Mouse (Mus musculus) macrophage (primary cell): ENCODE results near the gene Zbtb6. TPM values are rescaled to one million over a fixed set of nuclear protein-coding genes. Genes with fewer than 3 reads are reported as not detected.

Experiments
- H3K27ac ChIP-seq: fragments of 350-480 bp; formaldehyde crosslinking; 2 replicates; pipeline ENCODE4 v1.9.0; 2021
- H3K36me3 ChIP-seq: fragments of 350-480 bp; formaldehyde crosslinking; 2 replicates; pipeline ENCODE4 v1.9.0; 2021; ENCODE audit errors: inconsistent target
- H3K4me3 ChIP-seq: fragments of 350-480 bp; formaldehyde crosslinking; 2 replicates; pipeline ENCODE4 v1.9.0; 2021; ENCODE audit errors: inconsistent target
- H3K79me2 ChIP-seq: fragments of 350-480 bp; formaldehyde crosslinking; 2 replicates; pipeline ENCODE4 v1.9.0; 2021; ENCODE audit errors: inconsistent target
- WGBS: methylation state at CpG from one replicate; pipeline ENCODE4 v1.1.7; 2026; ENCODE audit warnings: inconsistent platforms; ENCODE audit not compliant: missing documents; 5-methylcytosine and 5-hydroxymethylcytosine counted together
- polyA plus RNA-seq: library from polyadenylated mRNA; stranded (reverse); fragments of 250-400 nt; gene quantifications from 3 replicates; pipeline ENCODE4 v1.2.4, GENCODE M21; 2018; ENCODE audit warnings: inconsistent platforms

The Zbtb6 gene
- polyA plus RNA-seq, 1 experiment from 2014 or later: 11.9 TPM

- Histone ChIP-seq H3K36me3 (peaks cover 5% of the 10 kb centered on the region; the same call in 1 of the 2 replicates), H3K27ac (peak within 1 kb of the TSS; percentile 48), H3K79me2 (peaks cover 67% of the 10 kb centered on the region), H3K4me3 (peak within 1 kb of the TSS; percentile 94)
- under 1% methylated on average over 53 of the region's 75 CpGs for WGBS
These were observed 20.4 kb downstream of the Zbtb6 start, which contains the start of gene Rc3h2 for GRCm38 (mm10) chr2:37422306-37423304. TSS of gene Rc3h2 (minus strand) at chr2:37422903.

GRCm38 (mm10) chr2:37421903-37422302 is 21.1 kb downstream of the Zbtb6 start:
- Histone ChIP-seq H3K27ac (peak overlapping the region; percentile 48), H3K36me3 (no peaks in the 10 kb centered on the region), H3K79me2 (peaks cover 67% of the 10 kb centered on the region), H3K4me3 (peak overlapping the region; percentile 94)
- WGBS: 4% methylated on average over 3 of the region's 3 CpGs

- no peak overlapping the region for H3K4me3 ChIP-seq
- H3K27ac ChIP-seq: no peak overlapping the region
- H3K79me2 ChIP-seq: no peaks in the 10 kb centered on the region
- peaks cover 27% of the 10 kb centered on the region for H3K36me3 ChIP-seq
- 9% methylated on average over 1 of the region's 1 CpGs for WGBS
These were observed 47.4 kb downstream of the Zbtb6 start for GRCm38 (mm10) chr2:37395539-37395938.

GRCm38 (mm10) chr2:37382921-37383320 is 60.0 kb downstream of the Zbtb6 start:
- H3K4me3 ChIP-seq: no peak overlapping the region
- no peak overlapping the region for H3K27ac ChIP-seq
- H3K79me2 ChIP-seq: no peaks in the 10 kb centered on the region
- WGBS: 96% methylated on average over 9 of the region's 9 CpGs
- peaks cover 55% of the 10 kb centered on the region for H3K36me3 ChIP-seq

- Histone ChIP-seq H3K36me3 (peaks cover 63% of the 10 kb centered on the region), H3K79me2 (no peaks in the 10 kb centered on the region)
- WGBS: 58% methylated on average over 2 of the region's 2 CpGs
These were observed 62.8 kb downstream of the Zbtb6 start for GRCm38 (mm10) chr2:37380189-37380588.

GRCm38 (mm10) chr2:37376018-37376417 is 67.0 kb downstream of the Zbtb6 start:
- Histone ChIP-seq H3K27ac (no peak overlapping the region), H3K4me3 (no peak overlapping the region), H3K36me3 (peaks cover 43% of the 10 kb centered on the region), H3K79me2 (no peaks in the 10 kb centered on the region)
- 10% methylated on average over 1 of the region's 1 CpGs for WGBS

More at GRCm38 (mm10) chr2:37380189-37380588, 62.8 kb downstream of the Zbtb6 start:
- Histone ChIP-seq H3K27ac (no peak overlapping the region), H3K4me3 (no peak overlapping the region)

Other genes with a start within 250 kb of the Zbtb6 start
- not detected in 3 replicates for gene Olfr366, start 231.6 kb downstream of the Zbtb6 start, polyA plus RNA-seq
- not detected in 3 replicates for gene Olfr368, start 116.7 kb downstream of the Zbtb6 start, polyA plus RNA-seq
- gene Pdcl, start 83.8 kb downstream of the Zbtb6 start, polyA plus RNA-seq: 30.7 to 34.2 TPM (median 31.4 TPM) in 3 replicates
- gene Rc3h2, start 20.3 kb downstream of the Zbtb6 start, polyA plus RNA-seq: 8.6 to 13.4 TPM (median 12.1 TPM) in 3 replicates
- 1.8 to 3.8 TPM (median 2.1 TPM) in 3 replicates for gene Zbtb26, start within 50 bp of the Zbtb6 start, polyA plus RNA-seq
- gene Rabgap1, start 108 bp upstream of the Zbtb6 start, polyA plus RNA-seq: 24.2 to 51.7 TPM (median 25.0 TPM) in 3 replicates
- gene Gpr21, start 73.2 kb upstream of the Zbtb6 start, polyA plus RNA-seq: 0.04 TPM in 1 of 3 replicates, not detected in the others